Mouse (Mus musculus) thymus, postnatal 4 days (tissue): ENCODE measurements around the gene Ppm1g.
A peak's percentile ranks its signal among the peaks of the same experiment; 100 is the strongest.

Experiments
- DNase-seq: peaks from one replicate; pipeline ENCODE4 v3.0.0; 2021

Ppm1g gene

DNA sequence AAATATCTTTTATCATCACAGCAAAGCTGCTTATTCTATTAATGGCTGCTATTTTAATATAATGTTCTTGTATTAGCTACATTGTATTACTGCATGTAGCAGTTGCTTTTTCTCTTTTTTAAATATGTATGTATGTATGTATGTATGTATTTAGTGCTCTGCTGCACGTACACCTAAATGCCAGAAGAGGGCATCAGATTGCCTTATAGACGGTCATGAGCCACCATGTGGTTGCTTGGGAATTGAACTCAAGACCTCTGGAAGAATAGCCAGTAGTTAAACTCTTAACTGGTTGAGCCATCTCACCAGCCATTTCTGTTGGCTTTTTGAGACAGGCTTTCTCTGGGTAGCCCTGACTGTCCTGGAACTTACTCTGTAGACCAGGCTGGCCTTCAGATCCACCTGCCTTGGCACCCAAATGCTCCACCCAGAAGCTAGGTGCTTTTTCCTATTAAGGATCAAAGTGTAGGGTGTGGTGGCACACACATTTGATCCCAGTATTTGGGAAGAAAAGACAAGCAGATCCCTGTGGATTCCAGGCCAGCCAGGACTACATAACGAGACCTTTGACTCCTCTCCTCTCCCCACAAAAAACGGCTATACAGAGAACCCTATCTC lies 32.2 kb downstream of the Ppm1g start:
- DNase-seq, result no peak

DNA sequence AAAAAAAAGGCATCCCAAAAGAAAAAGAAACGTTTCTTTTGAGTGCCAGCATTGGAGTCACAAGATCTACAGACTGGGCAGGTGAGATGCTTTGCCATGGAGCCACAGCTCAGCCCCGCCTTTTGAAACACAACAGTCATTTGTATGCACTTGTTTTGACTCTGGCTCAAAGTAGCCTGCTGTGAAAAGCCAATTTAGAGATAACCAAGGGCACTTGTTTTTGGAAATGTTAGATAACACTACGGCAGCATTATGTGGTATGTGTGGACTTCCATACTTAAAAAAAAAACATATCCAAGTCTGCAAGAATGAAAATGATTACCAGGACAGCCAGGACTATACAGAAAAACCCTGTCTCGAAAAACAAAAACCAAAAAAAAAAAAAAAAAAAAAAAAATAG lies 36.8 kb downstream of the Ppm1g start:
- DNase-seq, result no peak

DNA sequence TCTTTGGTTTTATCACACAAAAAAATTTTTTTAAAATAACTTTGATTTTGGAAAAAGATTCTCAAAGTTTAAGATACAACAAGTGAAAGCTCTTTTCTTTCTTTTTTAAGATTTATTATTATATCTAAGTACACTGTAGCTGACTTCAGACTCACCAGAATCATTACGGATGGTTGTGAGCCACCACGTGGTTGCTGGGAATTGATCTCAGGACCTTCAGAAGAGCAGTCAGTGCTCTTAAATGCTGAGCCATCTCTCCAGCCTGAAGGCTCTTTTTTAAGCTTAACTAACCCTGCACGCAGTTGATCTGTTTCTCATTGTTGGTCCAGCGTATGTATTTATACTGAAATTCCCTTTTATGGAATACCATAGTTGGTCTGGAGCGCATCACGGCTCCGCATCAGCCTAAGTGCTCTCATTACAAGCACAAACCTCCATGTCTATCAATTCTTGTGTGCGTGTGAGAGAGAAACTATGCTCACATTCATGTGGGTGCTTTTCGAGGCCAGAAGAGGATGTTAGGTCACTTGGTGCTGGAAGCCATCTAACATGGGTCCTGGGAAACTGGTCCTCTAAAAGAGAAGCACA lies 39.2 kb downstream of the Ppm1g start:
- DNase-seq, result no peak

DNA sequence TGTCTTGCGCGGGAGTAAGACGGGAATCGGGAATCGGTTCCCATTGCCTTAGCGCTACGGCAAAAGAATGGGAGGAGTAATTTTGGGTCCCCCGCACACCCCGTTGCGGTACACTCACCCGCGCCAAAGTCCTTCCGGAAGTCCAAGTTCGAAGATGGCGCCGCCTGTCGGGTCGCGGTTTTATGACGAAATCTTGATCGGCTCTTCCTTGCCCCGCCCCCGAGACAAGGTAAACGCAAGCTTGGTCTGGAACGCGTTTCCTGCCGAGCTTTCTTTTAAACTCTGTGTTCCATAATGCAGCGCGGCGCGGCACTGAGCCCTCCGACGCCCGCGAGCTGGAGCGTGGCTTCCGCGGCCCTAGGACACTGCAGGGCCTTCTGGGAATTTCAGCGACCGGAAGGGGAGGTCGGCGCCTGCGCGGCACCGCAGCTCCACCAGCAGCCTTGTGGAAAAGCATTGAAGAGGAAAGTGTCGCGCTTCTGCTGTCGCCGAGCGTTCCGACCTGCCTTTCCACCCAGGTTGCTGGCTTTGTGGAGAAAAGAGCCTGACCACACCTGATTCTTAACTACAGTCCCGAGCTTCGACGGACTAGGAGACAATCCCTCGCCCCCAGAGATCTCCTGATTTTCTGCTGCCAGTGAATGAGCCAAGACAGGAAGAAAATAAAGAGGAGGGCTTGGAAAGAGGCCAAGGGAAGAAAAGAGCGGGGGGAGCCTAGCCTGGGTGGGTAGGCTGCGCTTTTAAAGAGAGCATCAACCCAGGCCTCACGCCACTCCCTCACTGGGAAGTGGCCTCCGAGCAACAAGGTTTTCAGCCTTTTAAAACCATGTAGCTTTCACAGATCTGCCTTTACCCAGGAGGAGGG lies 40.5 kb downstream of the Ppm1g start, which contains the start of the genes Gm29609 and Gtf3c2:
TSS of gene Gm29609 (minus strand) at position 146 of the 865 bp plus-strand sequence.
TSS of gene Gtf3c2 (minus strand) at position 379 of the 865 bp plus-strand sequence.
- DNase-seq, result peak; percentile 98

DNA sequence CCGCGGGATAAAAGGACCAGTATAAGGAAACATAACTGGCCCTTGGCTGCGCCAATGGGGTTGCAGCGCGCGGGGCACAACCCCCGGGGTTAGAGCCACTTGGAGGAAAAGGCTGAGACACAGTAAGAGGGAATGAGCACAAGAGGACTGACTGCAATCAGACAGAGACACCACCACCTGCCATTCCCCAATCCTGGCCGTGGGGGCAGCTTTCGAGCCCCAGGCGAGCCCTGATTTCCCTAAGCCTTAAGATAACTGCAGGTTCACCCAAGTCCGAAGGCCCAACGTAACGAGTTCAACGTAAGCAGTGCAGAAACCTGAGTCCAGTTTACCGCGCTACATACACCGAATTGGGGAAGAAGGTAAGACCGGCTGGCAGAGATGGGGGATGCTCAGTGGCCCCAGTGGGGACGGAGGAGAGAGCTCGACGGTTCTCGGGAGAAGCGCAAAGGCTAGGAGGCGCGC lies 41.2 kb downstream of the Ppm1g start:
- no peak for DNase-seq

DNA sequence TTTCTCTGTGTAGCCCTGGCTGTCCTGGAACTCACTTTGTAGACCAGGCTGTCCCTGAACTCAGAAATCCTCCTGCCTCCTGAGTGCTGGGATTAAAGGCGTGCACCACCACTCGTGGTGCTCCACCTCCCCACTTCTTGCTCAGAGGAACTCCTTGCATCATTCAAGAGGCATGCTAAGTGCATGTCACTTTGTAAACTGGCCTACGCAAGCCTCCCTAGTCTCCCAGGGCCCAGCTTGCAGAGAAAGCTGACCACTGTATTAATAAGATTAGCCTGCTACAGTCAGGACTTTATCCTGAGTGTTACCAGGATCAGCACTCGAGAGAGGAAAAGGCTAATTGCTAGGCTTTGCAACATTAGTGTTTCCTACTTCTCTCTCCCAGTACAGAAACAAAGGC lies 51.9 kb downstream of the Ppm1g start:
- no peak for DNase-seq

DNA sequence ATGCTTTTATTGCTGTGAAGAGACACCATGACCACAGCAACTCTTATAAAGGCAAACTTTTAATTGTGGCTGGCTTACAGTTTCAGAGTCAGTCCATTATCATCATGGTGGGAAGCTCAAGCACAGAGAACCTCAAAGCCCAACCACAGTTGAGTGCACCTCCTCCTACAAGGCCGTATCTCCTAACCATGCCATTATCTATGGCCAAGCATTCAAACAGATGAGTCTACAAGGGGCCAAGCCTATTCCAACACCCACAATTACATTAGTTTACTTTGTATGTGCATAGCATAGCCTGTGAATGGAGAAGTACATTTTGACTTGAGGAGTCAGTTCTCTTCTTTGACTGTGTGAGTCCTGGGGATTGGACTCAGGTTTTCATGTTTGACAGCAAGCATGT lies 55.6 kb downstream of the Ppm1g start:
- DNase-seq, result no peak

DNA sequence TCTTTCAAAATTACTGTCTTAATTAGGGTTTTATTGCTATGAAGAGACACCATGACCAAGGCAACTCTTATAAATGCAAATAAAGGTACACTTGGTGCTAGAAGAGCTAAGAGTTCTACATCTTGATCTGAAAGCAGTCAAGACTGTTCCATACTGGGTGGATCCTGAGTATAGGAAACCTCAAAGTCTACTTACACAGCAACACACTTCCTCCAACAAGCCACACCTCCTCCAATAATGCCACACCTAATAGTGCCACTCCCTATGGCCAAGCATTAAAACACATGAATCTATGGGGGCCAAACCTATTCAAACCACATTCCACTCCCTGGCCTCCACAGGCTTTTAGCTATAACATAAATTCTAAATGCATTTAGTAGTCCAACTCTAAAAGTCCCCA lies 58.0 kb downstream of the Ppm1g start:
- DNase-seq, result no peak

DNA sequence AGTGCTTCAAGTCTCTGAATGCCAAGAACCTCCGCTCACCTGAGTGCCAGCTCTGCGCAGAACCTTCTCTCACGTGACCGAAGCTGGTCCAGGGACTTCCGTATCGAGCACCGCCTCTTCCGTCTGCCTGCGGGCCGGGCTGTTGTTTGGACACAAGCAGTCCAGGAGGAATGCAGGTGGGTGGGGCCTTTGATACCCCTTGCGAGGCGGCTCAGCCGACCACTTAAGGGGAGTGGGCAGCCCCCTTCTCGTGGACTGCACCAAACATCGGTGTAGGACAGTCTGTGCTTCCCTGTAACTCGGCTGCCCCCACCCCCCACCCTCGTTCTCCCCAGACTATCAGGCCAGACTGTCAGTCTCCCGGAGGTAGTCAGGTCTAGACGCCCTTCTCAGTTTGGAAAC lies 66.3 kb downstream of the Ppm1g start, which contains the start of gene Mpv17:
TSS of gene Mpv17 (minus strand) at position 100 of the 402 bp plus-strand sequence.
- peak; percentile 77 for DNase-seq

DNA sequence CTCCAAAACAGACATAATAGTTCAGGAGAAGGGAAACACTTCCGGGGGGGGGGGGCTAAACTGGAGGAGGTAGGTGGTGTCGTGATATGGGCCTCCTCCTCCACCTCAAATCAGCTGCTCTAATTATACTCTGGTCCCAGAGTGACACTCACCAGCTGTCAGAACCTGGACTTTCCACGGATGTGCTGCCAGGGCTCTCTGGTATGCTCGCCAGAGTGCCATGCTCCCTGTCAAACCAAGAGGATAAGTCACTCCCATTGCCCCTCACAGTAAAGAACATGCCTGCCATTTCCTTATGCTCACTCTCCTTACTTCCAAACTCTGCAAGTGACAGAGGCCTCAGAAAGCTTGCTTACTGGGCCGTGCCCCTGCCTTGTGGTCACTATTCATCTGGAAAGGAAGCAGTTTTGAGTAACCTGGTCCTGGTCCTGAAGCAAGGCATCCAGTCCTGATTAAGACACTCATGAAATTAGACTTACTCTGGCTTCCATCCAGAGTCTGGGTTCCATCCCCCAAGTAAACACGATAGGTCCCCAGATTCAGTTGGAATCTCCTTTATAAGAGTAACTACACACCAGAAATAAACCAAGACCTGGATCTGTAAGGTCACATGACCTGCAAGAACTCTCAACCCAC lies 66.9 kb downstream of the Ppm1g start:
- DNase-seq, result no peak
